Mouse (Mus musculus) liver, postnatal 0 days (tissue): Measurements from ENCODE around the gene Coro2b. TPM values are rescaled to one million over a fixed set of nuclear protein-coding genes. Genes with fewer than 3 reads are reported as not detected.

Experiments used
- ATAC-seq: fragments of 200-750 bp; cut with Nextera tagmentation; 2 replicates; pipeline ENCODE4 v1.8.0; 2017; ENCODE audit warnings: mild to moderate bottlenecking, moderate library complexity
- DNase-seq: peaks from one replicate; pipeline ENCODE4 v3.0.0-alpha.2; 2016
- H3K27ac ChIP-seq: fragments of 300-500 bp; sonication (generic); 2 replicates; pipeline ENCODE4 v1.5.1; 2014; ENCODE audit warnings: antibody characterized with exemption, moderate library complexity, mild to moderate bottlenecking, low read depth
- H3K27me3 ChIP-seq: fragments of 300-500 bp; sonication (generic); 2 replicates; pipeline ENCODE4 v1.6.1; 2014; ENCODE audit warnings: low read length, control low read depth, mixed read lengths; ENCODE audit not compliant: insufficient read depth
- H3K36me3 ChIP-seq: fragments of 300-500 bp; sonication (generic); replicated peaks from 2 replicates; pipeline ENCODE4 v1.6.1; 2014; ENCODE audit warnings: mild to moderate bottlenecking, control low read depth, low read length, moderate library complexity, mixed read lengths; ENCODE audit not compliant: insufficient read depth
- H3K4me1 ChIP-seq: fragments of 300-500 bp; sonication (generic); 2 replicates; pipeline ENCODE4 v1.6.1; 2014; ENCODE audit warnings: antibody characterized with exemption, mild to moderate bottlenecking, control low read depth; ENCODE audit not compliant: insufficient read depth
- H3K4me2 ChIP-seq: fragments of 300-500 bp; sonication (generic); 2 replicates; pipeline ENCODE4 v1.6.1; 2014; ENCODE audit warnings: low read depth, mild to moderate bottlenecking, low read length, moderate library complexity, mixed read lengths
- H3K4me3 ChIP-seq: fragments of 300-500 bp; sonication (generic); 2 replicates; pipeline ENCODE4 v1.5.1; 2014; ENCODE audit warnings: low read depth, low read length
- H3K9ac ChIP-seq: fragments of 300-500 bp; sonication (generic); replicated peaks from 2 replicates; pipeline ENCODE4 v1.6.1; 2014; ENCODE audit warnings: mild to moderate bottlenecking, moderate library complexity
- H3K9me3 ChIP-seq: fragments of 300-500 bp; sonication (generic); 2 replicates; pipeline ENCODE4 v1.6.1; 2016; ENCODE audit warnings: mild to moderate bottlenecking, control low read depth, low read length, mixed read lengths
- CTCF ChIP-seq: sonication (generic); IDR thresholded peaks from 2 replicates; pipeline ENCODE4 v1.5.1; 2016; ENCODE audit warnings: antibody characterized with exemption, low read depth
- EP300 ChIP-seq: IDR thresholded peaks from 2 replicates; pipeline ENCODE4 v1.6.1; 2016; ENCODE audit warnings: antibody characterized with exemption, low read depth, mild to moderate bottlenecking
- WGBS: fragments of 180-500 bp; shearing (Covaris S2); extraction: QIAGEN DNeasy Blood & Tissue Kit; methylation state at CpG from one replicate; pipeline ENCODE4 v1.1.7; 2014; ENCODE audit not compliant: insufficient replicate concordance; 5-methylcytosine and 5-hydroxymethylcytosine counted together
- polyA plus RNA-seq: library from polyadenylated mRNA; unstranded; fragments of >200 nt; fragmentation: Nextera tagmentation; extraction: Ambion mirVana; gene quantifications from 2 replicates; pipeline ENCODE4 v1.2.1, GENCODE M21; 2015

The Coro2b gene
- polyA plus RNA-seq, 1 experiment from 2014 or later = 0.87 TPM

DNA sequence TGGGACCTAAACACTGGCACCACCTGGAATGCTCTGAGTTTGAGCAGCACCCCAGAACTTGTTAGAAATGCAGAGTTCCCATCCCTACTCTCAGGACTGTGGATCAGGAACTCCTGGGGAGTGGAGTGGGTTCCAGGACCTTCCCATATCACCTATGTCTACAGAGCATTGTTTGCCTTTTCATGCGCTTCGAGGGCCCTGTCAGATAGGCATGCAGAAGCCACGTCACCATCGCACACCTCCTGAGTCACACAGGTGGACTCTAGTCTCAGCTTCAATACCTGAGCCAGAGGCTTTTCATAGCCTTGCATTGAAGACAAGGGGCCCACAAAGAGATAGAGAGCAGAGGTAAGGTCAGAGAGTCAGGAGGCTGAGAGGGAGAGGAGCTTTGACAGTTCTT is 7.0 kb upstream of the Coro2b start:
- no peak for ATAC-seq

DNA sequence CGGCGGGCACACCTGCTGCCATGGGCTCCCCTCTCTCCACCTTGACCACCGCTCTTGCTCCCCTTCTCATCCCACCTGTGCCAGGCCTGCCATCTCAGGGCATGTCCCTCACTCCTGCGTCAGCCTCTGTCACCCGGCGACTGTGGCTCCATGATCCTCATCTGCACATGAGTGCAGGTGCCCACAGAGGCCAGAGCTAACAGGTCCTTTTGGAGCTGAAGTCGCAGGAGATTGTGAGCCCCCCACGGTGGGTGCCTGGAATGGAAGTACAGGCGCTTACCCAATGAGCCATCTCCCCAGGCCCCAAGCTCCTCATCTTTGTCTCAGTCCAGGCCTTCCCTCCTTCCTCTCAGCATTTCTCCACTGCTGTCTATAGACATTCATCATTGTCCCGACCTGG is 4.8 kb upstream of the Coro2b start:
- 69% methylated on average over 10 of the region's 10 CpGs for WGBS
- Histone ChIP-seq H3K27ac (no peak overlapping the region), H3K4me1 (0 out of 2 replicates have a peak, but pooled peaks cover 2% of the 10 kb centered on the region), H3K36me3 (no peaks in the 10 kb centered on the region), H3K9me3 (no peaks in the 10 kb centered on the region), H3K4me3 (no peak overlapping the region), H3K4me2 (no peak overlapping the region), H3K9ac (no peak overlapping the region), H3K27me3 (peaks cover 10% of the 10 kb centered on the region)
- ATAC-seq (no peak), DNase-seq (no peak)
- TF ChIP-seq EP300 = no peak
- no peak for TF ChIP-seq CTCF

More for the DNA sequence above, 7.0 kb upstream of the Coro2b start:
- H3K27me3 ChIP-seq = no peaks in the 10 kb centered on the region
- no peaks in the 10 kb centered on the region for H3K9me3 ChIP-seq
- no peak overlapping the region for H3K4me3 ChIP-seq
- H3K27ac ChIP-seq = no peak overlapping the region
- no peak overlapping the region for H3K9ac ChIP-seq
- no peak for DNase-seq
- 76% methylated on average over 4 of the region's 4 CpGs for WGBS
- TF ChIP-seq CTCF = no peak
- no peak for TF ChIP-seq EP300
- no peaks in the 10 kb centered on the region for H3K36me3 ChIP-seq
- H3K4me2 ChIP-seq = no peak overlapping the region
- no peaks in the 10 kb centered on the region for H3K4me1 ChIP-seq

DNA sequence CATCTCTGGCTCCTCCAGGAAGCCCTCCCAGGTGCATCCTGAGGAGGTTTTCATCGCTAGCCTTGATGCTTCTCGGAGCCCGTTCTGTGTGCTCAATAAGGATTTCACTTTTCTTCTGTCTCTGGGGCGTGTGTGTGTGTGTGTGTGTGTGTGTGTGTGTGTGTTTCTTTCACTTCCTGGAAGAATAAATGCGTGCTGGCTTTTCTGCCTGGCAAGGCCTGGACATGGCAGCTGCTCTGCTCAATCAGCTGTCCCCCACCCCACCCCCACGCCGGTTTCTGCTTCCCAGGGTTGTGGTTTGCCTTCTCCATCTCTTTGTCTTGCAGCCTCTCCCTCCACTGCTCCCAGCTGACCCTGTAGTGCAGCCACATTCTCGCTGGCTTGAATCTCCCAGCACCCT is 4.3 kb upstream of the Coro2b start:
- 0 out of 2 replicates have a peak, but pooled peaks cover 2% of the 10 kb centered on the region for H3K4me1 ChIP-seq
- no peak overlapping the region for H3K9ac ChIP-seq
- TF ChIP-seq EP300 (no peak), CTCF (no peak)
- no peak overlapping the region for H3K27ac ChIP-seq
- H3K4me3 ChIP-seq = no peak overlapping the region
- ATAC-seq (no peak), DNase-seq (no peak)
- no peak overlapping the region for H3K4me2 ChIP-seq
- H3K27me3 ChIP-seq = peaks cover 14% of the 10 kb centered on the region
- WGBS = 45% methylated on average over 8 of the region's 8 CpGs
- H3K36me3 ChIP-seq = no peaks in the 10 kb centered on the region
- H3K9me3 ChIP-seq = no peaks in the 10 kb centered on the region

DNA sequence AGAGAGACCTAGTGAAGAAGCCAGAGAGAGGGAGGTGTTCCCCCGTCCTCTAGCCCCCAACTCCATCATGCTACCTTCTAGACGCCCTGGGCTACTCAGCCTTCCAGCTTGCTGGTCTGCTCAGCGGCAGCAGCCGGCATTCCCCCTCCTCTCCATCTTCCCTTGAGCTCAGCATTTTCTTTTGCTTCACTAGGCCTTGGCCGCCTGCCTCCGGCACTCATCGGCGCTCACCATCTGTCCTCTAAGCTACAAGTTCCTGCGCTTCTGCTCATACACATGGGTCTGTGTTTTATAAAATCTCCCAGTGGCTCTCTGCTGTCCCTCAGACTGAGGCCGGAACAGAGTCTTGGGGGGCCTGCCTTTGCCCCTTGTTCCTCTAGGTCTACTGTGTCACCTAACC is 3.9 kb upstream of the Coro2b start:
- Histone ChIP-seq H3K4me1 (0 out of 2 replicates have a peak, but pooled peaks cover 2% of the 10 kb centered on the region), H3K9ac (no peak overlapping the region), H3K4me3 (no peak overlapping the region), H3K4me2 (no peak overlapping the region), H3K27ac (no peak overlapping the region), H3K36me3 (no peaks in the 10 kb centered on the region), H3K9me3 (no peaks in the 10 kb centered on the region), H3K27me3 (peaks cover 19% of the 10 kb centered on the region)
- ATAC-seq (no peak), DNase-seq (no peak)
- no peak for TF ChIP-seq CTCF
- TF ChIP-seq EP300 = no peak
- WGBS = 69% methylated on average over 10 of the region's 10 CpGs

DNA sequence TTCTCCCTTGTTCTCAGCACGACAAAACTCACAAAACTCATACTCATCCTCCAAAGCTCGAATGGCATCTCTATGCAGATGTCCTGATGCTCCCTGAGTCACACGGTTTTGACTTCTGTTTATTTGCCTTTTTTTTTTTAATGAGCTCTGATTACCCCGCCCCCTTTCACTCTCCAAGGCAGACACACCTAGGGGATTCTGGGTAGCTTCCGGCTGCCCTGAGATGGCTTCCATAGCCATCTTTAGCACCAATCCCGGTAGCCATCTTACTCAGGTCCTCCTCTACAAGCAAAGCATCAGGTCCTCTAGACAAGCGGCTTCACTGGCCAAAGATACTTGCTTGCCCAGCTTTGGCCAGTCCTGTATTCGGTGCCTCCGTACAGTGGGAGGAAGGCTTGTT is 3.3 kb upstream of the Coro2b start:
- Histone ChIP-seq H3K27me3 (peaks cover 23% of the 10 kb centered on the region), H3K4me3 (no peak overlapping the region), H3K4me1 (0 out of 2 replicates have a peak, but pooled peaks cover 2% of the 10 kb centered on the region), H3K9me3 (no peaks in the 10 kb centered on the region), H3K27ac (no peak overlapping the region), H3K4me2 (no peak overlapping the region), H3K9ac (no peak overlapping the region), H3K36me3 (no peaks in the 10 kb centered on the region)
- no peak for DNase-seq
- TF ChIP-seq CTCF = no peak
- TF ChIP-seq EP300 = no peak
- no peak for ATAC-seq
- whole genome bisulfite sequencing = 67% methylated on average over 9 of the region's 9 CpGs

DNA sequence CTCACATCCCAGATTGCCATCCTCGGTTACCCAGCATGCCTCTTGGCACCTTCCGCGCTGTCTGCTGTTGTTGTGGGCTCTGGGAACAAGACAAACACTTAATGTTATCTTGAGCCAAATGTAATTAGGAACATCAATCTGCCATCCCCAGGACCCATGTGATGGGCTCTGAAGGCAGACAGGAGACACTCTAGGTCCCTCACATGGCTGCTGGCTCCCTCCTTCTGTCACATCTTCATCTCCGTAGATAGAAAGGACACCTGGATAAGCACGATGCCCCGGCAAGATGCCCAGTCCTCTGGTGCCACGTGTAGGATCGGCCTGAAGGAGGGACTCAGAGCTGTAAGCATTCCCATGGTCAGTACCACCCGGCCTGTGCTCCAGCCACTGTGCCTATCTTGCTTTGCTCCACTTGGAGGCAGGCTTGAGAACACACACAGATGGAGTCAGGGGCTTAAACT is 2.4 kb upstream of the Coro2b start:
- Histone ChIP-seq H3K36me3 (no peaks in the 10 kb centered on the region), H3K27ac (no peak overlapping the region), H3K4me2 (no peak overlapping the region), H3K9me3 (no peaks in the 10 kb centered on the region), H3K27me3 (peaks cover 24% of the 10 kb centered on the region), H3K4me1 (0 out of 2 replicates have a peak, but pooled peaks cover 2% of the 10 kb centered on the region), H3K4me3 (no peak overlapping the region), H3K9ac (no peak overlapping the region)
- TF ChIP-seq CTCF (no peak), EP300 (no peak)
- 78% methylated on average over 9 of the region's 9 CpGs for WGBS
- ATAC-seq (no peak), DNase-seq (no peak)

DNA sequence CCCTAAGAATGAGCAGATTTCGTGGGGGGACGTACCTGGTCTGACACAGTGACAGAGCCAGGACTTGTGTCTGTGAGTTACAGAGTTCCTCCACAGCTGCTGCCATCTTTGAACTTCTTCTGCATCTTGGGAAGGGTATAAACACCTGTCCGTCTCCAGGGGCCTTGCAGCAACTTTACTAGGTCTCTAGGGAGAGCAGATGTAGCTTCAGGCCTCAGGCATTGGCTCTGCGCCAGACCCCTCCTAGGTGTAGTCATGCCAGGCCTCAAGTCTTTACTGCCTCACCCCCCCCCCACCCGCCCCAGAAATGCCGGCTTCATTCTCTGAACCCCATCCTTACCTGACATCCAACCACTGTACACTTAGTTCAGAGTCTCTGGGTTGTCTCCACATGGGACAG is 1.1 kb upstream of the Coro2b start:
- Histone ChIP-seq H3K4me3 (no peak overlapping the region), H3K9ac (no peak overlapping the region), H3K9me3 (no peaks in the 10 kb centered on the region), H3K27me3 (peaks cover 24% of the 10 kb centered on the region), H3K4me1 (0 out of 2 replicates have a peak, but pooled peaks cover 2% of the 10 kb centered on the region), H3K4me2 (no peak overlapping the region), H3K36me3 (no peaks in the 10 kb centered on the region), H3K27ac (no peak overlapping the region)
- no peak for DNase-seq
- TF ChIP-seq CTCF (no peak), EP300 (no peak)
- 80% methylated on average over 6 of the region's 6 CpGs for WGBS
- no peak for ATAC-seq
